Mouse (Mus musculus) layer of hippocampus, adult 18-20 months (tissue): ENCODE data around the gene Tmtc1. TPM values are rescaled to one million over a fixed set of nuclear protein-coding genes. Genes with fewer than 3 reads are reported as not detected.
A peak's percentile ranks its signal among the peaks of the same experiment; 100 is the strongest.

ENCODE experiments used
- DNase-seq, 2 experiments: peaks; one replicate each; pipeline ENCODE4 v3.0.0; 2022; ENCODE audit warnings: low spot score in 2 of 2
- total RNA-seq, 2 experiments: library from RNA; stranded (reverse); gene quantifications; 2 replicates each; pipeline ENCODE4 v1.2.3; 2021

Gene Tmtc1
- total RNA-seq, 2 experiments from 2014 or later = 35.6 to 38.5 TPM

DNA sequence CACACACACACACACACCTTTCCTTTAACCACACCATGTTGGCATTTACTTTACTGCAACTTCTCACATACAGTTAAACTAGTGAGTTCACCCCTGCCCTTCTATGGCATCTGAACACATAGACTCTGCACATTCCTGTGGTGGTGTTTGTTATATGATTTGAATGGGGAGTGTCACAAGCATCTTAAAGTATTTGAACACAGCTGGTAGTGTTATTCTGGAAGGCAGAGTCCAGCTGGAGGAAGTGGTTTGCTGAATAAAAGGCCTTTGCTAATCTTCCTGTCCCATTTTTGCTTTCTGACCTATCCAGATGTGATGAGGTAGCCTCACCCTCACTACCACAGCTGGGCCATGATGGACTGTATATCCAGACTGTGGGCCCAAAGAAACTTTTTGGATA is 125.5 kb downstream of the Tmtc1 start:
- no peak for DNase-seq

DNA sequence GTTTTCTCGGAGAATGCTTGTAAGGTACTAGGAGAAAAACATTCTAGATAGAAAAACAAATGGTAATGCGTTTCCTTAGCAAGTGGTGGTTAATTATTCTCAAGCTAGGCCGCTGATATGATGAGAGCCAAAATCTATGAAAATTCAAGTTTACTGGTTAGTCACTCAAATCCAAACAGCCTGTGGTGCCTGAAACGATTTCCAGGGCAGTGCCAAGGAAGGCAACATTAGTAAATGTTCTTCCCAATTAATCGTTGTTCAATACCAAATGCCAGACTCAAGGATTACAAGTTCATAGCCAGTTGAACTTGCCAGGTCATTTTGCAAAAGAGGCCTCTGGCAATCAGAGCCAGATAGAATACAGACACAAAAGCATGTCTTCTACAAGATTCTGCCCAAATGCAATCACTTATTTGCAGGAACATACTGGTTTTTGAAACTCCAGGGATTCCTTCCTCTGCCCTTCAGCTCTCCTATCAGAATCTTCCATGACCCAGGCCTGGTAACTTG is 128.6 kb downstream of the Tmtc1 start:
- DNase-seq = no peak

DNA sequence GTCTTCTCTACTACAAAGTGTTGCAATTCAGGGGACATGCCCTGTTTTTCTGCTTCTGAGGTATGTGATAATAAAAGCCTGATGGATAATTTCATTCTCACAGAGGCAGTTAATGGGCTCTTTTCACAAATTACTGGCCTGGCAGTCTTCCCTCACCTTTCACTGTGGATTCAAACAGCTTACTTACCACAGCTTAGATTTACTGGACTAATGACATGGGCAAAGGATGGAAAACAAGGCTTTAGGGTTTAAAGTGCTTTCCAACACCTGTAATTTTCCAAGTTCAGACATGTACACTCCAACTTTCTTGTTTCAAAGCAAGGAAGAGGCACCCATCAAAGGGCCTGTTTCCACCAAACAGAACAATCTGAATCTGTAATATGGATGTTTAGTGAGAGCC is 129.1 kb downstream of the Tmtc1 start:
- no peak for DNase-seq

DNA sequence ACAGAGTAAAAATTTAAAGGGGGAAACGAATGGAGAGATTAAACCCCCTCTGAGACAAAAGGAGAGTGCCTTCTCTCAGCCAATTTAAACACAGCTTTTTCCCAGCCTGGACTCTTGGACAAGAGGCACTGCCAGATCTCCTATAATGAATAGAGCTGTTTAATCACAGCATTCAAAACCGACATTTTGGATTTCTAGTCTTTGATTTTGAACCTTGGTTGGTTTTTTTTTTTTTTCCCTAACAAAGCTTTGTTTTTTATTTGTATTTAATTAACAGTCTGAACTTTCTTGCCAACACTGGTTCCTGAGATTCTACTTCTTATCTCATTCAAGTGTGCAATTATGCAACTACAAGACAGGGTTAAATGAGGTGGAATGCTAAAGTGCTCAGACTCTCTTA is 133.2 kb downstream of the Tmtc1 start:
- no peak for DNase-seq

DNA sequence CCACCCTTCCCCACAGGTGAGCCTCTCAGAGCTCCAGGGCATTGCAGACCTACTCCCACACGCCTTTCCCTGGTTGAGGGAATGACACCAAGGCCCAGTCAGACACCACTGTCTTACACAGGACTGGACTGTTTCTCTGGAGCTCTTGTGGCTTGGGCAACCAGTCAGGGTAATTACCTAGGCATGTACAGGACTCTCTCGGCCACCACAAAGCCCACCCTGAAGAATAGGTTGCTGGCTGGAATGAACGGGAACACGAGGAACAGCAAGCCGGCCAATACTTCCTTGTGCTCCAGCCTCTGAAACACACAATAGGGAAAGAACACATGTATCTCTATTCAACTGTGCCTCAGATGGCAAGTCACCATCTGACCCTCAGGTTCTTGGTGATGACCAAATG is 138.4 kb downstream of the Tmtc1 start:
- no peak for DNase-seq

DNA sequence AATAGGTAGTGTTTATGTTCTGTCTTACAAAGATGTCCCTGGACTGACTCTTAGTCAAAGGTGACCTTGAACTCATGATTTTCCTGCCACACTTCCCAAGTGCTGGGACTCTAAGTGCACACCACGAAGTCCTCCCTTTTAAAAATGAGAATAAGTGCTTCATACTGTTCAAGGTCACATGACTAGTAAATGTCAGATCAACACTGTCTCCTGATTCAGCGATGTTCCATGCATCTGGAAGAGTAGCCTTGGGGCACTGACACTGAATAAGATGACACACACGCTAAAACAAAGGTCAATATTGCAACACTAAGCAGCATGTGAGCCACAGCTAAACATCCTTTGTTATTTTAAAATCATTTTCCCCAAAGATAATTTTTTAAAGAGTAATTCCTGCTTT is 139.0 kb downstream of the Tmtc1 start:
- no peak for DNase-seq

DNA sequence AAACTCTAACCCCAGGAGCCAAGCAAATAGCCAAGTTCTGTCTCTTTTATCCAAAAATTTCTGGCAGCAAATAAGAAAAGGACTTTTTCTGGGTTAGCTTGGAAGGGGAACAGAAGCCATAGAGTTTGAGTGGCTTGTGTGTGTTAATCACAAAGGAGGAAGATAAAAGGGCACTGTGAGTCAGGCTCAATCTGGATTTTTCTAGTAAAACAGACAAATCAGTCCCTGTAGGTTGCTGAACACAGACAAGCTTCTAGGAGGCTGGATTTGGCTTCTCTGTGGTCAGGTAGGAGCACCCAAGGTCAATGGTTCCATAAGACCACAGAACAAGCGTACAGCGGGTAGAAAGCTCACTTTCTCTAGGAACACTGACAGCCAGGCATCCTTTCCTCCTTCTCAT is 141.9 kb downstream of the Tmtc1 start:
- no peak for DNase-seq

DNA sequence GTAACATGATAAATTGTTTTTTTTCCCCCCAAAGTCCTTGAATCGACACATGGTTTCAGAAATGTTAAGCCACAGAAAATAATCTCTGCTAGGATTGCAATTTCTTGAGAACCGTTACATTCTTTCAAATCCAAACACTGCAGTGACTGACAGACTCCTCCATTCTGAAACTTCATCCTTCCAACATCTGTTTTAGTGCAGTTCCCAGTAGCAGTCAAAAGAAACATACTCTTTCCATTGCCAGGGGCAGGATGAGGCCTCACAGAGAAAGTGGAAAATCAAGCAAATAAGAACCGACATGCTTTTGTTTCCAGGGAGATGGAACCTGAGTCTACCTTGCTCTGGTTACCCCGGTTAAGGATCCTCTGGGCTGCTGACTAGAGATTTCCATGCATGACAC is 147.1 kb downstream of the Tmtc1 start:
- no peak for DNase-seq

DNA sequence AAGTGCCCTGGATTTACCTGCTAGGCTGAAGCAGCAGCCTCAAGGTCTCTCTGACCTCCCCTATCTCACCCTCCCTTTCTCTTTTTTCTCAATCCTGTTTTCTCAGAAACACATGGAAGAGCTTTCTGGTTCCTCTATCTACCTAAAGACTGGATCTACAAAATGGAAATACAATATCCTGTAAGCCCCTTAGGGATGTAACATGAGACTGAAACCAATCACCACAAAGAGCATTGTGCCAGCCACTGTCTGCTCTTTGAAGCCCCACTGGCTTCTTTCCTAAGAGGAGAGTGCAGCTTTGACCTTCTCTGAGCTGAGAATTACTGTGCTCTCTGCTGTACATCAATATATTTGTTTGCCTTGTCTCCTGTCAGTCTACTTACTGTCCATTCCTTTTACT is 147.8 kb downstream of the Tmtc1 start:
- DNase-seq = no peak

DNA sequence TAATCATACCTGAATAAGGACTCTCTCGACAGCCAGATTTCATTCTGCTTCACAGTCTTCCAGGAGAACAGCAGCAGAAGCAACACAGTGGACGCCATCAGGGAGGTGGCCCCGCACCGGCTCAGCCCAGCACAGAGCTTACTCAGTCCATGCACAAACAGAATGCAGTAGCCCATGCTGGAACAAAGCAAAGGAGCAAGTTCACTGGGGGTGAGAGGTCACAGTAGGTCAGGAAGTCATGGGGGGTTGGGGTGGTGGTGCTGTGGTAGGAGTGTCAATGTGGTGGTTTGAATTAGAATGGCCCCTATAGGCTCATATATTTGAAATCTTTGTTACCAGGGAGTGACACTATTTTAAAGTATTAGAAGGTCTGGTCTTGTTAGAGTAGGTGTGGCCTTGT is 149.7 kb downstream of the Tmtc1 start:
- DNase-seq = no peak

DNA sequence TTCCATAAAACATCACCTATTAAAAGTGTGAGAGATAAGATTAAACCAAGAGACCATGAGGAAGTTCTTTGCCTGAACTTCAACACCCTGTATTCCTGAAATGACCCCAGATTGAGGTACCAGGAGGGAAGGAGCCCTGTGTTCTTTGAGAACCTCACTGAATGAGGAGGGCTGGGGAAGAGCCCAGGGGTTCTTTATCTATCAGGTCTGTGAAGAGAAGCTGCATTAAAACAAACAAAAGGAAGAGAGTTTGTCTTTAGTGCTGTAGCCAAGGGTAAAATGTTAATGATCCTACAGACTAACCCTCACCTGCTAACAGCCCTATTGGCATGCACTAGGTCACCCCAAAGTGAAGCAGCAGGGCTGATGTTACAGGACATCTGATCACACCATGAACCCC is 153.3 kb downstream of the Tmtc1 start:
- DNase-seq = no peak

DNA sequence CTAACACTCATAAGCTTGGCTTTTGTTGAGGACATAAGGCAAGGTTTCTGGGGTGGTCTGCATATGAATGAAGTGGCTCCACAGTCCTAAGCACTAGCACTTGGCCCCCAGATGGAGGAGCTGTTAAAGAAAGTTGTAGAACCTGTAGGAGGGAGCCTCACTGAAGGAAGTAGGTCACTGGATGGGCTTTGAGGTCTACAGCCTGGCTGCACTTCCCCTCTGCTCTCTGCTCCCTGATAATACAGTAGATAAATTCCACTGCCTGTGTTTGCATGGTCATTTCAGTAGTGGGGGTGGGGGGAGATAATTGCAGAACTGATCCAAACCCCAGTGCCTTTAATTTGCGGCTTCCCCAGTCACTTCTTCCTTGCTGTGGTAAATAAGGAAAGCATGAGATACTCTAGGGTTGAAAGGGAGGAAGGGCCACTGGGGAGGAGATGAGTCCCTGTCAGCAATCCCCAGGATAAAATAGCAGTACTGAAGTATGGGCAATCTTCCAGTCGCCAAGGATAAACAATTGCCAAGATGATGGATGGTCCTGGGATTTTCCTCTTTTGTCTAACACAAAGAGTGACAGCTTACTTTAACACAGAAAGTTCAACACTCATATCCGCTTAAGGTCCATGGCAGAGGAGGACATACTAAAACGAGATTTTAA is 160.8 kb downstream of the Tmtc1 start:
- no peak for DNase-seq

DNA sequence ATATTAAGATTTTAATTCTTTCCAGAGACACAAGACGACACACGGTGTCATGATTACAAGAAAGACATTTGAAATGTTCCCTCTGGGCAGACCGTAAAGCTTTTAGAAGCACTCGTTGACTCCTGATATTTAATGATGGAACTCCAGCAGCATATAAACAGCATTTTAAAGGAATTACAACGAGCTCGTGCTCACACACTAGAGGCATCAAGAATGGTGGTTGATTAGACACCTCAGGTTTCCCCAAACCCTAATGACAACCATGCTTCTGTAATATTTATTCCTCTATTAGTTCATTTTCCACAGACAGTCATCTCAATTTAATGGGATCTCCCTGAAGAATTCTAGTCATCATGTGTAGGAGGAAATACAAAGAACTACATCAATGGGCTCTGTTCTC is 164.9 kb downstream of the Tmtc1 start:
- DNase-seq = no peak

DNA sequence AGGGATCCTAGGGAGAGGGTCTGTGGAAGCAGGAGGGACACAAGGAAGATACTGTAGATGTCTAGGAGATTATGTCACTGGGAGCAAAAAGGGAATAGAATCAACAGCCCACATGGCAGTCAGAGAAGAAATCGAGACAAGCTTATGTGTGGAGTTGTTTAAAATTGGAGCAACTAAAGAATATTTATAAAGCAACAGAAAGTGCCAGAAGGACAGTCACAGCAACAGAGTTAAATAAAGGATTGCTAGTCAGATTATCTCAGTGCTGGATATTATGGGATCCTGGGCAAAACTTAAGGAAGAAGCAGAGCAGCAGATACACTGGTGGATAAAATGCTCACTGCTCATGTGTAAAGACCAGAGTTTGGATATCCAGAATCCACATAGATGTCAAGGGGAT is 167.8 kb downstream of the Tmtc1 start:
- no peak for DNase-seq

DNA sequence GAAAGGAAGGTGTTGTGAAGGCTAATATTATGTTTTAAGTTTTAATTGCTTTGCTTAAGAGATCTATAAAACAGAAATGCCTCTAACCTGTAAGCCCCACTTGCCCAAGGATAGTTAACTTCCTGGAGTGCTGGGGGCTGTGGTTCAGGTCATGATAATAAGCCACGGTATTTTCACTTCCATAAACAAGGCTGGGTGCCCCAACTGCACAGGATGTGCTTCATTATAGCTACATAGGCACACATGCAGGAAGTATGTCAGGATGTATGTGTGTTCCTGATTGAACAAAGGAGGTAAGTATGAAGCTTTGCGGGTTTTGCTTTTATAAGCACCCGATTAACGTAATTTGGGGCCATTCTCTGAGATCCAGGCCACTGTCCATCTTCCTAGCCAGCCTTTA is 169.1 kb downstream of the Tmtc1 start:
- no peak for DNase-seq

DNA sequence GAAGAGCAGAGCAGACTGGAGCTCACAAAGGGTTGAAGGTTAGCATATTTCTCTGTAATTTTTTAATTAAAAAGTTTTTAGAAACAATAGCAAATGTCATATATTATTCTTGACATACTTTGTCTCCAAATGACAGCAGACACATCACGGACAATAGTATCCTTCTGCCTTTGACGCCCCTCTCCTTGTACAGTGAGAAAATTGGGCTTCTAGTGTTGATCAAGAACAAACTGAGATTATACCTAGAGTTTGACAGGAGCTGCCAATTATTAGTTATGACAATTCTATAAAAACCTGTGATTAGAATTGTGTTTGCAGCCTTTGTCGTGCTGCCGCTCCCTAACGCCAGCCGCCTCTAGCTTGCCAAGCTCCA is 183.5 kb downstream of the Tmtc1 start:
- no peak for DNase-seq

DNA sequence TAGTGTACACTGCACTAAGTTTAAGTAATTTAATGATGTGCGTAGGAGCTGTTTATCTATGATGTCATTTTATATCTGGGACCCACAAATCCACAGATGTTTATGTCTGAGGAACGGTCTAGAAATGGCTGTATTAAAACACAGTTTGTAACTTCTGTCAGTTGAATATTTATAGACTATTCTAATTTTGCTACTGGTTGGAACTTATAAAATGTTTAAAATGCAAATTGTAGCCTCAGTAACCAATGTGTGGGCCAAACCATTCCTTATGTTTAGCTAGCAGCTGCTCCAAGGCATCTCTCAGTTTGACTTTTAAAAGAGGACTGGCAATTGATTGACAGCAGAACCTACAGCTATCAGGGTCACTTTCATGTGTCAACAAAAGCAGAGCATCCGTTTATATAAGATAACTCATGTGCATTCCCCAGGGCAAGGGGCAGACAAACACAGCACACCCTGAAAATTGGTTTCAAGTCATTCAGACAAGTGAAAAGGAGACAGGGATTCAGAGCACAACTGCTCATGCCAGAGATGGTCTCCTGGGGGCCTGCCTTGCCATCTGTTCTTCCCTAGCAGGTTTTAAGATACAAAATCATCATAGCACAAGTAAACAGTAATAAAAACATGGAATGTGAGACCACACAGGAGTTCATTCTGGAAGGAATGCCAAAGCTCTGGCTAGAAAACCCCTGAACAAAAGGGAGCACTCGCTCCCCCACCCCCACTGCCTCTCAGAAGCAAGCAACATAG is 184.0 kb downstream of the Tmtc1 start:
- DNase-seq = no peak

DNA sequence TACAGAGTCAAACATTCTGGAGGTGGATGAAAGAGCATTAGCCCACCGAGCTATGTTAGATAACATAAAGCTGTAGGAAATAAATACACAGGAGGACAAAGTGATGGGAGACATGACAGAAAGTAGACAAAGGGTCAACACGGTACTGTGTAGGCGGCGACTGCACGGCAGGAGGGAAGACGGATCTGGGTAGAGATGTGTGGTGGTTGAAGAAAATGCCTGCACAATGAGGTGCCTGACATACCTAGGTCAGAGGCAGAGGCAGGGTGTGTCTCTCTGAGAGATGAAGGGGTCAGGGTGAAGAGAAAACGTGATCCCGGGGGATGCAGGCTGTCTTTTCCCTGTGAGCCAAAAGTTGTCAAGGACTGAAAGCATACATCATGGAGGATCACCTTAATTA is 185.1 kb downstream of the Tmtc1 start:
- DNase-seq = no peak

DNA sequence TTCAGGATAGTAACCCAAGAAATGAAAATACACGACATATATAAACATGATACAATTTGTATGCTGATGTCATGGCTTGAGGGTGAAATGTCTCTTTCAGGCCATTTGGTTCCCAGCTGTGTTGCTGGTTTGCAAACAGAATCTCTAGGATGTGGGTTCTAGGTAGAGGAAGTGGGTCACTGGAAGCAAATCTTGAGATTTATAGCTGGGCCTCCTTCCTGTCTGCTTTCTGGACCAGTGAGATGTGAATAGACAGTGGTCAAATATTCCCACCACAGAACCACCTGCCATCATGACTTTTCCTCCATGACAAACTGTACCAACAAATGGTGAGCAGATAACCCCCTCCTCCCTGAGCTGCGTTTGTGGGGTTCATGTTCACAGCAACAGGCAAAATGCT is 186.4 kb downstream of the Tmtc1 start:
- no peak for DNase-seq

DNA sequence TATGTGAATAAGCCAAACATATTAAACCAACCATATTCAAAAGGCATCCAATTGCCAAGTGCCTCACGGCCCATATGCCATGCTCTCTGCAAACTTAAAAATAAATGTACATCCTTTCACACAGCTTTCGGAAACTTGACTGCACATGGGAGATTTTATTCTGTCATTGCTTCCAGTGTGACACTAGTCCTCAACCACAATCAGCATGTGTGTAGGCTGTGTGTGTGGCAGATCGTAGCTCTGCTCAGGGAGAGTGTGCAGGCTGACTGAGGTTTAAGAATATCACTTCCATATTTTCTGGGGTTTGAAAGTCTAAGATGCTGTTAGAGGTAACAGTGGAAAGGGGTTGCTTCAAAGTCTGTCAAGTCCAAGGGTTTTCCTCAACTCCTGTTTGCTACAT is 188.1 kb downstream of the Tmtc1 start:
- DNase-seq = no peak

DNA sequence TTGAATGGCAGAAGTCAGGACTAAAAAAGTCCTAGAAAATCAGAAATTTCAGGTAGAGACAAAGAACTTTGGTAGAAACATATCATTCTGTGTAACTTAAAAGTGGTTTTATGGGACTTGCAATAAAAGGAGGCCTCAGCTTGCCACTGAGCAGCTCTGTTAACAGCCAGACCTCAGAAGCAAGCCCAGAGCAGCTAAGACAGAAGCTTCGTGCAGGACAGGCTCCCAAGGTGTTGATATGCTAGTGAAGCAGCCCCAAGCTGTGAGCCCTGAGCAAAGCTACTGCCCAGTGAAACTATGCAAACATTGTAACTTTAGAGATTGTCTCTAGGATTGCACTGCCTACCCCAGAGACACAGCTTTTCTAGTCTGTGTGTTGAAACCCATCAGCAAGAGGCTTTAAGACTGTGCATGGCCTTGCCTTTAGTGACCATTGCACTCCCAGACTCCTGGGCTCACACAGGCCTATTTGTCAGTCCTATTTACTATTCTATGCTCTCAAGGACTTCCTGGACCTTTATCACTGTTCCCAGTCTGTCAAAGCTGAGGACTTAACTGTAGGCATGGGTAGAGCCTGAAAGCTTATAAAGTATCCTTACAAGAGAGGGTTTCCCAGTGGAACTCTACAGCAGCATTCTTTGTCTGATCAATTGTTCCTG is 188.7 kb downstream of the Tmtc1 start:
- DNase-seq = no peak

DNA sequence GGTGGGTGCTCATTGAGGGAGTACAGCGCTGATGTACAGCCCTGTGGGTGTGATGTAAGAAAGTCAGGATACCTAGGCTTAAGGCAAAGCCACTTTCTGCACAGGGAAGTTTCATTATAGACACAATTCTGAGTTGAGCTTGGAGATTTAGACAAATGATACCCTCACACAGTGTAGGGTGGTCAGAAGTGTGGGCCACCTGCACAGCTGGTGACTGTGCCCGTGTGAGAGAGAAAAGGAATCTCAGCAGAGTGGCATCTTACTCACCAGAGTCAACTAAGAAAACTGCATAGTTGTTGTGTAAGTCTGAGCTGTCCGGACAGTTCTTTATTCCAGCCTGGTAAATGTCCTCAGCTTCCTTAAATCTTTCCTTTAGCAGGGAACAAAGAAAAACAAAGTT is 195.0 kb downstream of the Tmtc1 start:
- DNase-seq = no peak

DNA sequence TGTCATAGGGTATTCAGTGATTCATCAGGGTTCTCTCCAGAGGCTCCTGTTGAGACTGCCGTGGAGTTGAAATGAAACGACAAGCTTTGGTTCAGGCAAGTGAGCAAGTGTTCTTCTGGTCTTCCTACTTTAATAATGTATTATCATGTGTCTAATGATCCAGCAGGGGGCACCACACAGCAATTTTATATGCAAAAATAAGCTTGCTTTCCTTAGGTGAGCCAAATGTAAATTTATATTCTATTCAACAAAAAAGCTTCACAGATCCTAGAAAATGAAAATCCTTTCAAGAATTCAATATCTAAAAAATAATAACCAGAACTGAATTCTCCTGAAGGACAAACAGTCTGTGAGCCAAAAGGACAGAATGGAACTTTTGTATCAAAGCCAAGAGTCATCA is 195.6 kb downstream of the Tmtc1 start:
- DNase-seq = peak in 1 of 2 experiments; percentile 79
